10 mouse cellular contexts compared by ENCODE assay signal in the genomic region with DNA sequence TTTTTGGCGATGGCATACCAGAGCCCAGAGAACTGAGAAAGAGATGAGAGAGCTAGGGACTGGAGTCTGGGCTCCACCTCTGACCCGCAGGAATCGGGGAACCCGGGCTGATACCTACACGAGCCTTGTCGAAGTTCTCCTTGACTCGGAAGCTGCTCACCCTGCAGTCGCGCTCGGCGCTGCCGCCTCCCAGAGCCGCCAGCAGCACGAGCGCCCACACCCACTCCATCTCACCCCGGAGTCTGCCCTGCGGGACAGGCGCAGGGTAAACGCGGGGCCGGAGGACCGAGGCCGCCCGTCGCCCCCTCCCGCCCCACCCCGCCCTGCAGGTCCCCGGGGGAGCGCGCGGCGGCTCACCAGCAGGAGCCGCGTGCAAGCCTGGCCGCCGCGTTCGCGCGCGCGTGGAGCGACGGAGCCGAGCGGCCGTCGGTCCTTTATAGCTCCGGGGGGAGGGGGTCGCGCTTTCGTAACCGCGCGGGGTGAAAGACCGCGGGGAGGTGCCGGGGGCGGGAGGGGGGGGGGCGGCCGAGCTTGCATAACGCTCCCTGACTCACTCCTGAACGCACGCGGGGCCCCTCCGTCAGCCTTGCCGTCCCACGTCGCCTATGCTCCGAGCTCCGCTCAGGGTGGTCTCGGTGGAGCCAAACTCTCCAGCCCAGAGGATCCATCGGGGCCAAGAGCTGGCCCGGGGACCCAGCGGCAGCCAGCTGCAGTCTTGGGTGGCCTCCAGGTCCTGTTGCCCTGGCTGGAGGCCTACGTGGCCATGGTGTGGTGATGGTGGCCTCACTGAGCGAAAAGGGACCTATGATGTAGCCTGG. TPM values are rescaled to one million over a fixed set of nuclear protein-coding genes. Genes with fewer than 3 reads are reported as not detected.
DNase-seq lines count a peak whose midpoint lies in the region; ATAC-seq lines count a peak whose summit lies in the region.
"Had no signal": no experiment of that assay in that cellular context is flagged by ENCODE, and none has a peak within 500 bp of the region (broad histone marks: within the 10 kb centered on the region; RNA-seq: fewer than 3 reads in every experiment).

No protein-coding gene starts in this region.

- WGBS in embryonic facial prominence, embryonic 11.5 days = 2% methylated on average over 50 of the region's 77 CpGs

- no peaks in the 10 kb centered on the region for H3K36me3 ChIP-seq in embryonic facial prominence, embryonic 11.5 days (replicated peaks; ENCODE audit: control insufficient read depth, insufficient read depth, low read depth, low read length)

- H3K4me2 ChIP-seq in embryonic facial prominence, embryonic 11.5 days (ENCODE audit: low read depth, low read length) = peak overlapping the region; percentile 96

- H3K27ac ChIP-seq in embryonic facial prominence, embryonic 11.5 days (replicated peaks; ENCODE audit: low read depth, low read length) = no peak overlapping the region

- peak overlapping the region; percentile 61 for H3K9ac ChIP-seq in embryonic facial prominence, embryonic 11.5 days (replicated peaks; ENCODE audit: low read length)

- no peaks in the 10 kb centered on the region for H3K4me1 ChIP-seq in embryonic facial prominence, embryonic 11.5 days (ENCODE audit: control insufficient read depth, insufficient read depth, low read length)

- peaks cover 13% of the 10 kb centered on the region for H3K27me3 ChIP-seq in embryonic facial prominence, embryonic 11.5 days (ENCODE audit: control insufficient read depth, insufficient read depth, low read length)

- DNase-seq in layer of hippocampus, adult 18-20 months (ENCODE audit: low spot score in 2 of 2) = peak; percentile 2 to 25
- DNase-seq in layer of hippocampus, adult 11-12 months (ENCODE audit: low spot score) = no peak
- DNase-seq in embryonic facial prominence, embryonic 11.5 days (ENCODE audit: low spot score) = peak; percentile 55
- DNase-seq in heart, adult 9 months (ENCODE audit: low spot score in 2 of 2) = peak; percentile 15 to 19
- DNase-seq in kidney, postnatal 4 days = peak; percentile 32 to 60
- DNase-seq in lung, postnatal 25 days (ENCODE audit: low spot score) = peak; percentile 15
- peak; percentile 24 for DNase-seq in right cerebral cortex, postnatal 25 days

- no peaks in the 10 kb centered on the region for H3K9me3 ChIP-seq in embryonic facial prominence, embryonic 11.5 days (replicated peaks; ENCODE audit: control insufficient read depth, low read length)

- H3K4me3 ChIP-seq in embryonic facial prominence, embryonic 11.5 days (ENCODE audit: low read depth, low read length) = peak overlapping the region; percentile 60

- ATAC-seq in embryonic facial prominence, embryonic 11.5 days (replicated peaks; ENCODE audit: insufficient number of reproducible peaks, low FRiP score, low TSS enrichment, low read depth) = peak; percentile 67
- no peak for ATAC-seq in monocyte, adult 5-6 weeks (replicated peaks; ENCODE audit: insufficient number of reproducible peaks, low FRiP score, low TSS enrichment, poor library complexity, severe bottlenecking)

RNA-seq across cellular contexts. Expression of gene Rbp4, which starts 0.5 kb away (rescaled TPM):
- 10 to 100 TPM; 11.3 to 12.4 TPM for total RNA-seq in layer of hippocampus, adult 18-20 months (2021)
- 1.7 and 2.5 TPM in 2 replicates for polyA plus RNA-seq in embryonic facial prominence, embryonic 11.5 days (2014; fragmentation: Nextera tagmentation; extraction: Ambion mirVana)
- total RNA-seq in monocyte, adult 5-6 weeks (2017) = not detected in 3 replicates
- total RNA-seq: MEL had no signal

RNA-seq across cellular contexts. Expression of gene Pde6c, which starts 8.0 kb away (rescaled TPM):
- total RNA-seq in layer of hippocampus, adult 18-20 months (2021) = under 1 TPM; 0.20 TPM
- not detected in 2 replicates for polyA plus RNA-seq in embryonic facial prominence, embryonic 11.5 days (2014; fragmentation: Nextera tagmentation; extraction: Ambion mirVana)
- not detected in 3 replicates for total RNA-seq in monocyte, adult 5-6 weeks (2017)
- total RNA-seq: MEL had no signal
- polyA plus RNA-seq: large intestine, adult 2 months had no signal

RNA-seq across cellular contexts. Expression of gene Ffar4, which starts 27.7 kb away (rescaled TPM):
- not detected for total RNA-seq in layer of hippocampus, adult 18-20 months (2021)
- polyA plus RNA-seq in embryonic facial prominence, embryonic 11.5 days (2014; fragmentation: Nextera tagmentation; extraction: Ambion mirVana) = 0.20 TPM in 1 of 2 replicates, not detected in the other
- total RNA-seq in monocyte, adult 5-6 weeks (2017) = 0.32 TPM in 1 of 3 replicates, not detected in the others
- total RNA-seq: MEL had no signal

Comparison
In these comparisons a context has a peak if more than half of its experiments do, and no peak if none do; other contexts are left out.
1. RNA of gene Rbp4, which starts 0.5 kb away (total RNA-seq): 11.3 to 12.4 TPM in layer of hippocampus, adult 18-20 months; not detected in monocyte, adult 5-6 weeks; every median in the first group is over 10 times any median in the second.